Mouse (Mus musculus): ENCODE data around the gene Mpzl1. TPM values are rescaled to one million over a fixed set of nuclear protein-coding genes. Genes with fewer than 3 reads are reported as not detected.

Mpzl1 gene
- polyA plus RNA-seq, 1 experiment from 2014 or later, result 157 TPM

DNA sequence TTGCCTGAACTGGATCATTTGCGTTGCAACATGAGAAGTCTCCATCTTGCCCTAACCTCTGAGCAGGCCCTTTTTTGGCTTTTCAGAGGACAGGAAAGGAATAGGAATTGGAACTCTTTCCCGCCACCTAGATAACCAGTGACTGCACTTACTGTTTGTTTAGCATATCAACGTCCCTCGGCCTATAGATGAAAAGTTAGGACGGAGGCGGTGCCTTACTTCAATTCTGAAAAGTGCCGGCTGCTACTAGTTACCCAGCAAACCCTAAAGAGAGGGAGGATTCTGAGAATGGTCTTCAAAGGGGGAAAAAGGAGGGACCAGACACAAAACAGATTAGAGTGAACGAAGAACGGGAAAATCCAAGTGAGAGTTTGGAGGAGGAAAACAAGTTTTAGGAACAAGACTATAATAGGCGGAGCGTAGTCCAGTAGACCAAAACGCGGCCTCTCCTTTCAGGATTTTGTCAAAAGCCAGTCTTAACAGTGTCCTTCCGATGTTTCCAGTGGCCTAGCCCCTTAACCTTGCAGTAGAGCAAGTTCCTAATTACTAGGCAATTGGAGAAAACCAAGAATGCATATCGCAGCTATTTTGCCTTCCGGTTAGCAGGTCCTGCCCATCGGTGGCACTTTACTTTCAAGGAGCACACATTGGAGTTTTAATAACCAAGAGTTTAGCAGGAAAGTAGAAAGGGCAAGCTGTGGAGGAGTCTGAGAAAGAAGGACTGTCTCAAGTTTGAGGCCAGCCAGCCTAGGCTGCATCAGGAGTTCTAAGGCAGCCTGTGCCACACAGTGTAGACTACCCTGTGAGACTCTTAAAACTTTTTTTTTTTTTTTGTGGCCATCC lies 938 bp upstream of the Mpzl1 start:
- H3K27ac ChIP-seq (replicated peaks; ENCODE audit: low read depth, low read length), result peak overlapping the region; percentile 97
- peaks cover 20% of the 10 kb centered on the region; the same call in 1 of the 2 replicates for H3K4me1 ChIP-seq (ENCODE audit: control insufficient read depth, insufficient read depth, low read length)
- peak overlapping the region; percentile 84 for H3K4me3 ChIP-seq (ENCODE audit: low read depth, low read length)
- 27% methylated on average over 17 of the region's 17 CpGs for whole genome bisulfite sequencing
- H3K9ac ChIP-seq (ENCODE audit: low read depth, low read length), result peak overlapping the region; percentile 65; the same call in 1 of the 2 replicates
- peak overlapping the region; percentile 63 for H3K4me2 ChIP-seq (ENCODE audit: low read depth, low read length)
- DNase-seq (ENCODE audit: low spot score) (peak; percentile 33), ATAC-seq (ENCODE audit: low read depth) (no peak)
- no peaks in the 10 kb centered on the region for H3K36me3 ChIP-seq (ENCODE audit: control insufficient read depth, insufficient read depth, low read length)
- no peaks in the 10 kb centered on the region for H3K27me3 ChIP-seq (replicated peaks; ENCODE audit: control insufficient read depth, insufficient read depth, low read length)
- no peaks in the 10 kb centered on the region for H3K9me3 ChIP-seq (ENCODE audit: control insufficient read depth, low read length)

DNA sequence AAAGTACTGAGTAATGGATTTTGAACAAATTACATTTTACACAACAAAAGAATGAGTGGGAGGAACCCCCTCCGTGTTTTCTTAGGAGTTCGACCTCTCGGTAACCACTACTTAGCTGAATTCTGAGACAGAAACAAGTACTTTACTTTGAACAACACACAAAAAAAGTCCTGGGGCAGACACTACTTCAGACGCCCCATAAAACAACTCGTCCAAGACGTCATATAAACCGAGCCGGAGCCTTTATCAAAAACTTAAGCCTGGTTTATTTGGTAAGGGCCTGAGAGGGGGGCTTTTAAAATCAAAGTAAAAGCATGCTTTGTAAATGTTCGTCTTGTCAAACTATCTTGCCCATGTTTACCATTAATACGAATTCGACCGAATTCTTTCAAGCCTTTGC lies 993 bp downstream of the Mpzl1 start:
- Histone ChIP-seq H3K27ac (replicated peaks; ENCODE audit: low read depth, low read length) (peak overlapping the region; percentile 97; the same call in 1 of the 2 replicates), H3K9me3 (ENCODE audit: control insufficient read depth, low read length) (no peaks in the 10 kb centered on the region)

DNA sequence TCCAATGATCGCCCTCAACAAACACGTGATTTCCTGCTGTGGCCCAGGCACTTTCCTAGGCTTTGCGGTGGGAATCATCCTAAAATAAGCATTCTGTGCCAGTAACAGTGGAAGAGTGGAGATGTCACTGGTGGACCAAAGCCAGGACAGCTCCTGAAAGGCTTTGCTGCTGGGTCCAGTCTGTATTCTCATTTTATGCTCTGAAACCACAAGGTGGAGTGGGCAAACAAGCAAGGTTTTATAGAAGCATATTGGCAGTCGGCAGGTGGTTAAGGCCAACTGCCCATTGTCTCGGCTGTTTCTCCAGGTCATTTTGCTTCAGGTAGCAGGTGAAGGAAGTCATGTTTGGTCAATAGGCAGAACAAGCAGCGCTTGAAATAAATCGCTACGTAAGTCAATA lies 3.2 kb downstream of the Mpzl1 start:
- H3K4me2 ChIP-seq (ENCODE audit: low read depth, low read length), result no peak overlapping the region

More for the DNA sequence above, 993 bp downstream of the Mpzl1 start:
- no peaks in the 10 kb centered on the region for H3K36me3 ChIP-seq (ENCODE audit: control insufficient read depth, insufficient read depth, low read length)
- peak overlapping the region; percentile 63 for H3K4me2 ChIP-seq (ENCODE audit: low read depth, low read length)
- no peak for ATAC-seq (ENCODE audit: low read depth)
- WGBS, result under 1% methylated on average over 12 of the region's 12 CpGs
- peaks cover 27% of the 10 kb centered on the region; the same call in 1 of the 2 replicates for H3K4me1 ChIP-seq (ENCODE audit: control insufficient read depth, insufficient read depth, low read length)
- no peaks in the 10 kb centered on the region for H3K27me3 ChIP-seq (replicated peaks; ENCODE audit: control insufficient read depth, insufficient read depth, low read length)
- DNase-seq (ENCODE audit: low spot score), result peak; percentile 23
- peak overlapping the region; percentile 87 for H3K9ac ChIP-seq (ENCODE audit: low read depth, low read length)
- peak overlapping the region; percentile 84 for H3K4me3 ChIP-seq (ENCODE audit: low read depth, low read length)

GRCm38 (mm10) chr1:165629975-165630374 lies 4.4 kb downstream of the Mpzl1 start:
- DNase-seq (ENCODE audit: low spot score), result peak; percentile 14

More for the DNA sequence above, 3.2 kb downstream of the Mpzl1 start:
- no peaks in the 10 kb centered on the region for H3K36me3 ChIP-seq (ENCODE audit: control insufficient read depth, insufficient read depth, low read length)
- H3K27ac ChIP-seq (replicated peaks; ENCODE audit: low read depth, low read length), result no peak overlapping the region
- peaks cover 27% of the 10 kb centered on the region; the same call in 1 of the 2 replicates for H3K4me1 ChIP-seq (ENCODE audit: control insufficient read depth, insufficient read depth, low read length)
- no peaks in the 10 kb centered on the region for H3K9me3 ChIP-seq (ENCODE audit: control insufficient read depth, low read length)
- DNase-seq (ENCODE audit: low spot score) (no peak), ATAC-seq (ENCODE audit: low read depth) (no peak)
- no peak overlapping the region for H3K4me3 ChIP-seq (ENCODE audit: low read depth, low read length)
- 81% methylated on average over 8 of the region's 8 CpGs for WGBS
- no peaks in the 10 kb centered on the region for H3K27me3 ChIP-seq (replicated peaks; ENCODE audit: control insufficient read depth, insufficient read depth, low read length)
- no peak overlapping the region for H3K9ac ChIP-seq (ENCODE audit: low read depth, low read length)

GRCm38 (mm10) chr1:165628603-165629002 lies 5.7 kb downstream of the Mpzl1 start:
- no peaks in the 10 kb centered on the region for H3K27me3 ChIP-seq (replicated peaks; ENCODE audit: control insufficient read depth, insufficient read depth, low read length)
- no peak overlapping the region for H3K27ac ChIP-seq (replicated peaks; ENCODE audit: low read depth, low read length)
- no peak for DNase-seq (ENCODE audit: low spot score)
- H3K4me1 ChIP-seq (ENCODE audit: control insufficient read depth, insufficient read depth, low read length), result peaks cover 18% of the 10 kb centered on the region; the same call in 1 of the 2 replicates
- H3K9ac ChIP-seq (ENCODE audit: low read depth, low read length), result no peak overlapping the region
- H3K4me2 ChIP-seq (ENCODE audit: low read depth, low read length), result no peak overlapping the region
- no peaks in the 10 kb centered on the region for H3K36me3 ChIP-seq (ENCODE audit: control insufficient read depth, insufficient read depth, low read length)
- H3K4me3 ChIP-seq (ENCODE audit: low read depth, low read length), result no peak overlapping the region
- 79% methylated on average over 1 of the region's 1 CpGs for WGBS
- H3K9me3 ChIP-seq (ENCODE audit: control insufficient read depth, low read length), result no peaks in the 10 kb centered on the region
- ATAC-seq (ENCODE audit: low read depth), result no peak

More at GRCm38 (mm10) chr1:165629975-165630374, 4.4 kb downstream of the Mpzl1 start:
- Histone ChIP-seq H3K4me3 (ENCODE audit: low read depth, low read length) (no peak overlapping the region), H3K27me3 (replicated peaks; ENCODE audit: control insufficient read depth, insufficient read depth, low read length) (no peaks in the 10 kb centered on the region), H3K4me1 (ENCODE audit: control insufficient read depth, insufficient read depth, low read length) (peaks cover 21% of the 10 kb centered on the region; the same call in 1 of the 2 replicates), H3K9me3 (ENCODE audit: control insufficient read depth, low read length) (no peaks in the 10 kb centered on the region), H3K4me2 (ENCODE audit: low read depth, low read length) (no peak overlapping the region), H3K27ac (replicated peaks; ENCODE audit: low read depth, low read length) (no peak overlapping the region; the same call in 1 of the 2 replicates), H3K9ac (ENCODE audit: low read depth, low read length) (no peak overlapping the region), H3K36me3 (ENCODE audit: control insufficient read depth, insufficient read depth, low read length) (no peaks in the 10 kb centered on the region)
- ATAC-seq (ENCODE audit: low read depth), result no peak
- WGBS, result 38% methylated on average over 8 of the region's 8 CpGs

DNA sequence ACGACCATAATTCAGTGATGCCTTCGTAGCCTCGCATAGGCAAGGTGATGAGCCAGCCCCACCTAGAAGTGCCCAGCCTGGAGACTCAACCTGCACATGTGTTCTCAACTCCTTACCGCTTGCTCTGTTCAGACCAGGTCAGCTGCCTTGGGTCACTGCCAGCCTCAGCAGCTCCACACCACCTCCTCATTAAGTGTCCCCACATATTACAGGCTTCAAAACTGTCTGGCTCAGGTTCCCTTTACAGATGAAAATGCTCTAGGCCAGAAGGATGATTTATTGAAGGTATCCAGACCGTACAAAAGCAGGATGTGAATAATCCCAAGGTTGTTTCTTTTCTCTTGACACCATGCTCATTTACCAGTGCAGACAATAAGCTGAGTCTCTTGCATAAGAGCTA lies 8.4 kb downstream of the Mpzl1 start:
- no peak overlapping the region for H3K4me3 ChIP-seq (ENCODE audit: low read depth, low read length)
- no peak for ATAC-seq (ENCODE audit: low read depth)
- no peak overlapping the region for H3K9ac ChIP-seq (ENCODE audit: low read depth, low read length)
- no peak overlapping the region for H3K4me2 ChIP-seq (ENCODE audit: low read depth, low read length)
- no peaks in the 10 kb centered on the region for H3K36me3 ChIP-seq (ENCODE audit: control insufficient read depth, insufficient read depth, low read length)
- DNase-seq (ENCODE audit: low spot score), result no peak
- H3K27me3 ChIP-seq (replicated peaks; ENCODE audit: control insufficient read depth, insufficient read depth, low read length), result no peaks in the 10 kb centered on the region
- WGBS, result 86% methylated on average over 5 of the region's 5 CpGs
- no peaks in the 10 kb centered on the region for H3K9me3 ChIP-seq (ENCODE audit: control insufficient read depth, low read length)
- H3K27ac ChIP-seq (replicated peaks; ENCODE audit: low read depth, low read length), result no peak overlapping the region
- 0 out of 2 replicates have a peak, but pooled peaks cover 7% of the 10 kb centered on the region for H3K4me1 ChIP-seq (ENCODE audit: control insufficient read depth, insufficient read depth, low read length)

GRCm38 (mm10) chr1:165625058-165625457 lies 9.3 kb downstream of the Mpzl1 start:
- Histone ChIP-seq H3K9me3 (ENCODE audit: control insufficient read depth, low read length) (no peaks in the 10 kb centered on the region), H3K36me3 (ENCODE audit: control insufficient read depth, insufficient read depth, low read length) (no peaks in the 10 kb centered on the region), H3K4me3 (ENCODE audit: low read depth, low read length) (no peak overlapping the region), H3K4me2 (ENCODE audit: low read depth, low read length) (no peak overlapping the region), H3K4me1 (ENCODE audit: control insufficient read depth, insufficient read depth, low read length) (peaks cover 7% of the 10 kb centered on the region; the same call in 1 of the 2 replicates), H3K27ac (replicated peaks; ENCODE audit: low read depth, low read length) (no peak overlapping the region), H3K9ac (ENCODE audit: low read depth, low read length) (no peak overlapping the region), H3K27me3 (replicated peaks; ENCODE audit: control insufficient read depth, insufficient read depth, low read length) (no peaks in the 10 kb centered on the region)
- WGBS, result 90% methylated on average over 5 of the region's 5 CpGs
- DNase-seq (ENCODE audit: low spot score), result no peak
- no peak for ATAC-seq (ENCODE audit: low read depth)

DNA sequence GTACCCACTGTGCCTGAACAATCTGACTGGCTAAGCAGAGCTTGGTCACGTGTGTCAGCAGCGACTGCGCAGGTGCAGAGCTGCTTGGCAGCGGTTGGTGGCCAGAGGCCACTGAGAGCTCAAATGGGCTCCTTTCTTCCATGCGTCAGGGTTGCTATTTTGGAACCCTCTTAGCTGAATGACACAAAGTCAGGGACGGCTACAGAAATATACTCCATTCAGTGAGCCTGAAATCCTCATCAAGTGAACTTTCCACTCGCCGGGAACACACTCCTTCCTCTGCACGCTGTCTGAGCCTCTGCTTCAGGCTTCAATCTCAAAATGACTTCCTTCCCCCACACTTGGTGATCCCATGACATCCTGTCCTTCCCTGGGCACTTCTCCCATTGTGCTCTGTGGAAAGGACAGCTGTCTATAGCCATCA lies 16.1 kb downstream of the Mpzl1 start:
- Histone ChIP-seq H3K4me2 (ENCODE audit: low read depth, low read length) (no peak overlapping the region), H3K9me3 (ENCODE audit: control insufficient read depth, low read length) (peaks cover 5% of the 10 kb centered on the region), H3K36me3 (ENCODE audit: control insufficient read depth, insufficient read depth, low read length) (peaks cover 25% of the 10 kb centered on the region), H3K27me3 (replicated peaks; ENCODE audit: control insufficient read depth, insufficient read depth, low read length) (no peaks in the 10 kb centered on the region), H3K9ac (ENCODE audit: low read depth, low read length) (no peak overlapping the region), H3K4me3 (ENCODE audit: low read depth, low read length) (no peak overlapping the region), H3K4me1 (ENCODE audit: control insufficient read depth, insufficient read depth, low read length) (peaks cover 9% of the 10 kb centered on the region), H3K27ac (replicated peaks; ENCODE audit: low read depth, low read length) (peak overlapping the region; percentile 50; the same call in 1 of the 2 replicates)
- DNase-seq (ENCODE audit: low spot score) (peak; percentile 26), ATAC-seq (ENCODE audit: low read depth) (no peak)
- WGBS, result 54% methylated on average over 9 of the region's 9 CpGs

All from embryonic facial prominence, embryonic 14.5 days (tissue).